Mouse (Mus musculus) c-Kit-positive CD71-negative TER-119-negative erythroid progenitor cells, embryonic 14.5 days (primary cell): ENCODE measurements at regions not wholly inside any gene's neighbourhood (a gene's known extent, or its start where the extent isn't known, plus 50 kb on each side); places are given as distances from the start of the nearest gene placed in this dataset.

Experiments
- DNase-seq: peaks from one replicate; pipeline ENCODE4 v3.0.0-alpha.2; 2013; ENCODE audit warnings: low read depth

- no peak for DNase-seq
Observed at GRCm38 (mm10) chr4:55740062-55740461, 207.8 kb upstream of the Klf4 start.

- DNase-seq, result no peak
Observed at GRCm38 (mm10) chr4:55738714-55739113, 206.4 kb upstream of the Klf4 start.

GRCm38 (mm10) chr4:55735453-55735852 is 203.2 kb upstream of the Klf4 start:
- no peak for DNase-seq

GRCm38 (mm10) chr4:55734331-55734730 is 202.1 kb upstream of the Klf4 start:
- no peak for DNase-seq

GRCm38 (mm10) chr4:55733223-55733622 is 201.0 kb upstream of the Klf4 start:
- no peak for DNase-seq

GRCm38 (mm10) chr4:55732006-55732405 is 199.7 kb upstream of the Klf4 start:
- DNase-seq, result no peak

GRCm38 (mm10) chr4:55730266-55730665 is 198.0 kb upstream of the Klf4 start:
- no peak for DNase-seq

GRCm38 (mm10) chr4:55727178-55727577 is 194.9 kb upstream of the Klf4 start:
- DNase-seq, result no peak

- no peak for DNase-seq
Observed at GRCm38 (mm10) chr4:55726081-55726480, 193.8 kb upstream of the Klf4 start.

- DNase-seq, result no peak
Observed at GRCm38 (mm10) chr4:55724286-55724685, 192.0 kb upstream of the Klf4 start.

- no peak for DNase-seq
Observed at GRCm38 (mm10) chr4:55723124-55723523, 190.9 kb upstream of the Klf4 start.

- DNase-seq, result no peak
Observed at GRCm38 (mm10) chr4:55722388-55722787, 190.1 kb upstream of the Klf4 start.

GRCm38 (mm10) chr4:55721834-55722233 is 189.6 kb upstream of the Klf4 start:
- DNase-seq, result no peak

GRCm38 (mm10) chr4:55718438-55718837 is 186.2 kb upstream of the Klf4 start:
- no peak for DNase-seq

- DNase-seq, result no peak
Observed at GRCm38 (mm10) chr4:55716161-55716651, 183.9 kb upstream of the Klf4 start.

- no peak for DNase-seq
Observed at GRCm38 (mm10) chr4:55711500-55712341, 179.5 kb upstream of the Klf4 start.

GRCm38 (mm10) chr4:55710476-55710875 is 178.2 kb upstream of the Klf4 start:
- DNase-seq, result no peak

GRCm38 (mm10) chr4:55708808-55709207 is 176.5 kb upstream of the Klf4 start:
- no peak for DNase-seq

GRCm38 (mm10) chr4:55707916-55708315 is 175.7 kb upstream of the Klf4 start:
- DNase-seq, result no peak

GRCm38 (mm10) chr4:55704921-55705320 is 172.7 kb upstream of the Klf4 start:
- no peak for DNase-seq

GRCm38 (mm10) chr4:55703346-55703916 is 171.2 kb upstream of the Klf4 start:
- no peak for DNase-seq

GRCm38 (mm10) chr4:55701334-55701733 is 169.1 kb upstream of the Klf4 start:
- no peak for DNase-seq

GRCm38 (mm10) chr4:55699917-55700316 is 167.7 kb upstream of the Klf4 start:
- no peak for DNase-seq

GRCm38 (mm10) chr4:55699161-55699560 is 166.9 kb upstream of the Klf4 start:
- no peak for DNase-seq
